Mouse (Mus musculus): Measurements from ENCODE around the gene Olfr26.
"Not testable (repeated sequence)": the region's sequence is repeated elsewhere in the genome, so short reads cannot be mapped to it uniquely, and the experiment has no call there.

Gene Olfr26

DNA sequence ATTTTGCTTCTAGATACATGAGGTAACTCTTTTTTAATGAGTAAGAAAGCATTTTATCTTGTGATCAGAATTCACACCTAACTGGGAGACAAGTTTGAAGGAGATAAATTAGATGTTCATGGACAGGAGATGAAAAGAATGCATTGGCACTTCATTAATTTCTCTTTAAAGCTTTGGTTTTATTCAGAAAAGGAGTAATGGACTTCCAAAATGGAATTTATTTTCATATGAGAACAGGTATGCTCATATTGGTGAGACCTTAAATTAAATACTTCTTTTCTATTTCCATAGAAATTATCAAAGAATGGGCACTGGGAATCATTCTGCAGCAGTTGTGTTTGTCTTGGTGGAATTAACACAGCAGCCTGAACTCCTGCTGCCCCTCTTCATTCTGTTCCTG is at the start of gene Olfr26:
Gene Olfr26, plus strand, starts transcription at position 301 of the 400 bp plus-strand sequence.
- no peak for TF ChIP-seq CTCF (conservative IDR thresholded peaks at IDR 0.05; ENCODE audit: low read length)
- no peak for TF ChIP-seq NANOG (IDR thresholded peaks at IDR 0.05; ENCODE audit: borderline replicate concordance, low read length)
- no peak for TF ChIP-seq POU5F1 (IDR thresholded peaks at IDR 0.05; ENCODE audit: borderline replicate concordance, low read length)
- H3K4me3 ChIP-seq (replicated peaks; ENCODE audit: low read length) = no peak within 1 kb of the TSS
- H3K36me3 ChIP-seq (ENCODE audit: insufficient read depth, low read length) = no peaks in the 10 kb centered on the region
- no peaks in the 10 kb centered on the region for H3K27me3 ChIP-seq (ENCODE audit: insufficient read depth, low read length)
- H3K4me1 ChIP-seq (replicated peaks; ENCODE audit: low read depth, low read length) = no peaks in the 10 kb centered on the region
- H3K9me3 ChIP-seq (ENCODE audit: low read length) = no peaks in the 10 kb centered on the region

DNA sequence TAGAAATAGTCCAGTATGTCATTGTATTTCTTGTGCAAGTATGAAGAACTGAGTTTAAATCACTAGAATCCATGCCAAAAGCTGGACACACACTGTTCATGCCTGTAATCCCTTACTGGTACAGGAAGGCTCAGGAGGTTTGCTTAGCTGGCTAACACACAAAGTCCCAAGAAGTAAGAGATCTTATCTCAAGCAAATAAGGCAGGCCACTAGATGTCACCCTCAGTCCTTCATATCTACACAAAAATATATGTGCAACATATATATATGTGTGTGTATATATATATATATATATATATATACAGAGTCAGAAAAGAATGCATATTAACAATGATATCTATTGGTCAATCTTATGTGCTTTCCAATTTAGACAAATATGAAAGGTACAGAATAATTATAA is 49.2 kb upstream of the Olfr26 start:
- Histone ChIP-seq H3K27me3 (ENCODE audit: insufficient read depth, low read length) (no peaks in the 10 kb centered on the region), H3K4me3 (replicated peaks; ENCODE audit: low read length) (no peak overlapping the region), H3K9me3 (ENCODE audit: low read length) (peaks cover 46% of the 10 kb centered on the region), H3K4me1 (replicated peaks; ENCODE audit: low read depth, low read length) (no peaks in the 10 kb centered on the region), H3K36me3 (ENCODE audit: insufficient read depth, low read length) (no peaks in the 10 kb centered on the region)
- TF ChIP-seq POU5F1 (IDR thresholded peaks at IDR 0.05; ENCODE audit: borderline replicate concordance, low read length) (no peak), CTCF (conservative IDR thresholded peaks at IDR 0.05; ENCODE audit: low read length) (no peak), NANOG (IDR thresholded peaks at IDR 0.05; ENCODE audit: borderline replicate concordance, low read length) (no peak)

DNA sequence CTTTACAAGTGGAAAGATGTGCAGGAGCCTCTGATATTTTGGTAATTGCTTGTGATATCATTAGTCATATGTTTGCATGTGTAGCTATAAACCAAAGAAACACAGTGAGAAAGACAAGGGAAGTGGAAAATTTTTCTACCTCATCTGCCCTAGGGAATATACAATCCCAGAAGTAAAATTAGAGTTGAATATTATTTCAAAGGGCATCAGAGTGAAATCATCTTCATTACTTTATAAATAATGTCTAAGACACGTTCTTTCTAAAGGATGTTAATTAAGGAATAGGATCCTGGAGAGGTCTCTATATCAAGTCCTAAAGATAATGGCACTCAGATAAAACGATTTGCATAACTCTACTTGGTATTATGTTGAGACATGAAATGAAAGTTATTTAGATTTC is 40.5 kb upstream of the Olfr26 start, which contains the start of gene Olfr922:
Gene Olfr922, plus strand, starts transcription at position 301 of the 400 bp plus-strand sequence.
- Histone ChIP-seq H3K36me3 (ENCODE audit: insufficient read depth, low read length) (no peaks in the 10 kb centered on the region), H3K4me3 (replicated peaks; ENCODE audit: low read length) (no peak within 1 kb of the TSS), H3K4me1 (replicated peaks; ENCODE audit: low read depth, low read length) (no peaks in the 10 kb centered on the region), H3K27me3 (ENCODE audit: insufficient read depth, low read length) (no peaks in the 10 kb centered on the region), H3K9me3 (ENCODE audit: low read length) (peaks cover 23% of the 10 kb centered on the region)
- TF ChIP-seq POU5F1 (IDR thresholded peaks at IDR 0.05; ENCODE audit: borderline replicate concordance, low read length) (no peak), CTCF (conservative IDR thresholded peaks at IDR 0.05; ENCODE audit: low read length) (no peak), NANOG (IDR thresholded peaks at IDR 0.05; ENCODE audit: borderline replicate concordance, low read length) (no peak)

DNA sequence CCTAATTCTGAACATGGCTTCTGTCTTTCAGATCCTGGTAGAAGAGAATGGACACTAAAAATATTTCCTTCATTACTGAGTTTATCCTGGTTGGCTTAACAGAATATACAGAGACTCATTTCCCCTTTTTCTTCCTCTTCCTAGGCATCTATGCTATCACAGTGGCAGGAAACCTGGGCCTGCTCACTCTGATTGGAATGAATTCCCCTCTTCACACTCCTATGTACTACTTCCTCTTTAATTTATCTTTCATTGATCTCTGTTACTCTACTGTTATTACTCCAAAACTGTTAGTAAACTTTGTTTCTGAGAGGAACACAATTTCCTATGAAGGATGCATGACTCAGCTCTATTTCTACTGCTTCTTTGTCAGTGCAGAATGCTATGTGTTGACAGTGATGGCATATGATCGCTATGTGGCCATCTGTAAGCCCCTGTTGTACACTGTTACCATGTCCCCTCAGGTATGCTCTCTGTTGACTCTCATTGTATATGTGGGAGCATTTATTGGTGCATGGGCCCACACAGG is 39.3 kb upstream of the Olfr26 start:
- TF ChIP-seq NANOG (IDR thresholded peaks at IDR 0.05; ENCODE audit: borderline replicate concordance, low read length) (no peak), POU5F1 (IDR thresholded peaks at IDR 0.05; ENCODE audit: borderline replicate concordance, low read length) (no peak), CTCF (conservative IDR thresholded peaks at IDR 0.05; ENCODE audit: low read length) (no peak)
- Histone ChIP-seq H3K36me3 (ENCODE audit: insufficient read depth, low read length) (no peaks in the 10 kb centered on the region), H3K9me3 (ENCODE audit: low read length) (peaks cover 13% of the 10 kb centered on the region; the same call in 1 of the 2 replicates), H3K27me3 (ENCODE audit: insufficient read depth, low read length) (no peaks in the 10 kb centered on the region), H3K4me1 (replicated peaks; ENCODE audit: low read depth, low read length) (no peaks in the 10 kb centered on the region), H3K4me3 (replicated peaks; ENCODE audit: low read length) (no peak overlapping the region)

DNA sequence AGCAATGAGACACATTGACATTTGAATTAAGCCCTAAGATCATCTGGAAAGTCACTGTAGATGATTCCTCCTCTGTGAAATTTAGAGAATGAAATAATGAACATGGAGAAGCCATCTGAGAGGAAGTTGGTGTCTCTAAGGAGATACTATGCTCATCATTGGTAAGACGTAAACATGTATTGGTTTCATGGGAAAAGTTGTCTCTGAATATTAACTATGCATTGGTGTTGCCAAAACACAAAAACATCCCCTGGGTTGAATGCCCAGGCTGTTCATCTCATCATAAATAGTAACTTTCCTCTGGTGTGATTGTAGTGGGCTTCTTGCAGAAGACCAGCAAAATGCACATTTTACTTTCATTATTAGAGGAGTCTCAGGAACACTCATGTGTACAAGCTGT is 28.6 kb upstream of the Olfr26 start, which contains the start of gene Olfr923:
Gene Olfr923, plus strand, starts transcription at position 301 of the 400 bp plus-strand sequence.
- H3K27me3 ChIP-seq (ENCODE audit: insufficient read depth, low read length) = no peaks in the 10 kb centered on the region
- no peaks in the 10 kb centered on the region for H3K4me1 ChIP-seq (replicated peaks; ENCODE audit: low read depth, low read length)
- no peak within 1 kb of the TSS for H3K4me3 ChIP-seq (replicated peaks; ENCODE audit: low read length)
- no peak for TF ChIP-seq NANOG (IDR thresholded peaks at IDR 0.05; ENCODE audit: borderline replicate concordance, low read length)
- TF ChIP-seq CTCF (conservative IDR thresholded peaks at IDR 0.05; ENCODE audit: low read length) = no peak
- no peak for TF ChIP-seq POU5F1 (IDR thresholded peaks at IDR 0.05; ENCODE audit: borderline replicate concordance, low read length)
- H3K9me3 ChIP-seq (ENCODE audit: low read length) = peaks cover 5% of the 10 kb centered on the region; the same call in 1 of the 2 replicates
- peaks cover 4% of the 10 kb centered on the region for H3K36me3 ChIP-seq (ENCODE audit: insufficient read depth, low read length)

DNA sequence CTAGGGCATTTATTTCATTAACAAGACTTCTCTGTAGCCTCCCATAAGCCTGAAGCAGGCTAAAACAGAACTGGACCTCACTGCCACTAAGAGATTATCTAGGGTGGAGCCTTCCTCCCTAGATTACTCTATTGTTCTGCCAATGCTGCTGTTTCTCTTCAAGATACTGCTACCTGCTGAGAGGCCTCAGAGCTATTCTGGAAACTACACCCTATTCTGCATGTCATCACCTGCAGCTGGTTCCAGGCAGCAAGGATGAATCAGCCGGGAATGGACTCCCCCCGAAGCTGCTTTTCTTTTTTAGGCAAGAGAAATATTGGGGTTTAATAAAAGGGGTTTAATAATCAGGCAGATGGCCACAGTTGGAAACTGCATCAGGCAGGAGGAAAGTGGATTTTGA is 21.8 kb upstream of the Olfr26 start:
- Histone ChIP-seq H3K27me3 (ENCODE audit: insufficient read depth, low read length) (no peaks in the 10 kb centered on the region), H3K4me1 (replicated peaks; ENCODE audit: low read depth, low read length) (peaks cover 7% of the 10 kb centered on the region), H3K36me3 (ENCODE audit: insufficient read depth, low read length) (peaks cover 9% of the 10 kb centered on the region), H3K9me3 (ENCODE audit: low read length) (peaks cover 9% of the 10 kb centered on the region; the same call in 1 of the 2 replicates), H3K4me3 (replicated peaks; ENCODE audit: low read length) (no peak overlapping the region)
- TF ChIP-seq POU5F1 (IDR thresholded peaks at IDR 0.05; ENCODE audit: borderline replicate concordance, low read length) (no peak), NANOG (IDR thresholded peaks at IDR 0.05; ENCODE audit: borderline replicate concordance, low read length) (peak; percentile 75)

DNA sequence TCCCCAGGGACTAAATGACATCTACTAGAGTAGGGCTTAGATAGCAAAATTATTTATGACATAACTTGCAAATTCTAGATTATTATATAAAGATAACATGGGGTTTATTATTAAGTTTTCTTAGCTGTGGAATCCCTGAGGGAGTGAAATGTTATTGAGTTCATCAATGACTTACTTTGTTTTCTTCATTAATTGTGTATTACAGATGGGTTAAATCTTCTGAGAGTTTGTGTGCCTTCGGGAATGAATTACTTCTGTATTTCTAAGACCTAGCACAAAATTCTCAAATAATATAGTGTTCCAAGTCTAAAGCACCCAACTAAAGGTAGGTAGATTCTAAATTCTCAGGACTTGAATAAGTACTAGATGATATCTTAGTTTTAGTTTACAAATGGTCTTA is 10.7 kb upstream of the Olfr26 start, which contains the start of gene Olfr924:
Gene Olfr924, plus strand, starts transcription at position 301 of the 400 bp plus-strand sequence.
- no peaks in the 10 kb centered on the region for H3K36me3 ChIP-seq (ENCODE audit: insufficient read depth, low read length)
- TF ChIP-seq CTCF (conservative IDR thresholded peaks at IDR 0.05; ENCODE audit: low read length) (no peak), NANOG (IDR thresholded peaks at IDR 0.05; ENCODE audit: borderline replicate concordance, low read length) (no peak), POU5F1 (IDR thresholded peaks at IDR 0.05; ENCODE audit: borderline replicate concordance, low read length) (no peak)
- no peak within 1 kb of the TSS for H3K4me3 ChIP-seq (replicated peaks; ENCODE audit: low read length)
- no peaks in the 10 kb centered on the region for H3K27me3 ChIP-seq (ENCODE audit: insufficient read depth, low read length)
- peaks cover 17% of the 10 kb centered on the region for H3K4me1 ChIP-seq (replicated peaks; ENCODE audit: low read depth, low read length)
- peaks cover 4% of the 10 kb centered on the region for H3K9me3 ChIP-seq (ENCODE audit: low read length)

DNA sequence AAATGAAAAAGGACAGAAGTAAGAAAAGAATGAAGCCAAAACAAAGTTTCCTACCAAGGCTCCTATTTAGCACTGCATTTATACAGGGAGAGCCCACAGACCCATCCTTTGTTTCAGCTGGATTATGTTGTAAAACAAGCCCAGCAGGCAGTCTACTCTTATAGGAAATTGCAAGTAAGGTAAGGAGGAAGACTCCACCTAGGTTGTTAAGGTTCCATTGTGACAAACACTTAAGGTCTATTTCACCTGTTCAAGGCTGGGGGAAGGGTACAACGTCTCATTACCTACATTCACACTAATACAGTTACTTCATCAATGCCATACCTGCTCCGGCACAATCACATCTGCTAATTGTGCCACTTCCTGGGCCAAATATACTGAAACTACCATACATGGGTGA is 20.0 kb downstream of the Olfr26 start:
- not testable (repeated sequence) for H3K9me3 ChIP-seq (ENCODE audit: low read length)
- TF ChIP-seq NANOG (IDR thresholded peaks at IDR 0.05; ENCODE audit: borderline replicate concordance, low read length) = peak; percentile 75; the same call in 1 of the 2 replicates
- H3K4me3 ChIP-seq (replicated peaks; ENCODE audit: low read length) = peak overlapping the region; percentile 39; the same call in 1 of the 2 replicates

DNA sequence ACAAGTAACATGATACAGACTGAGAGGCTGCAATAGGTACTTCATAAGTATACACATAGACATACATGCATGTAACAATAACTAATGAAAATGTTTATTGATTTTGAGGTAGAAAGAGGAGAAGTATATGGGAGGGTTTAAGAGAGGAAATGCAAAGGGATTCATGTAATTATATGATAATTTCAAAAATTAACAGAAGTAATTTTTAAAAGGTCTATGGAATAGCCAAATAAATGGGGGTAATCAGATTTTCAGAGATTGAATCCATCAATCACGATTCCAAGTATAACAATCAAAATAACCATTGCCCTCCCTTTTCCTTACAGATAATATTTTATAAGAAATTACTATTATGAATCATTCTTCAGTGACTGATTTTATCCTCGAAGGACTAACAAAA is 22.0 kb downstream of the Olfr26 start, which contains the start of gene Olfr926:
Gene Olfr926, plus strand, starts transcription at position 301 of the 400 bp plus-strand sequence.
- TF ChIP-seq CTCF (conservative IDR thresholded peaks at IDR 0.05; ENCODE audit: low read length) (no peak), POU5F1 (IDR thresholded peaks at IDR 0.05; ENCODE audit: borderline replicate concordance, low read length) (no peak), NANOG (IDR thresholded peaks at IDR 0.05; ENCODE audit: borderline replicate concordance, low read length) (no peak)
- Histone ChIP-seq H3K4me3 (replicated peaks; ENCODE audit: low read length) (no peak within 1 kb of the TSS), H3K9me3 (ENCODE audit: low read length) (peaks cover 27% of the 10 kb centered on the region), H3K36me3 (ENCODE audit: insufficient read depth, low read length) (peaks cover 11% of the 10 kb centered on the region), H3K4me1 (replicated peaks; ENCODE audit: low read depth, low read length) (peaks cover 37% of the 10 kb centered on the region), H3K27me3 (ENCODE audit: insufficient read depth, low read length) (no peaks in the 10 kb centered on the region)

More for the DNA sequence above, 20.0 kb downstream of the Olfr26 start:
- H3K4me1 ChIP-seq (replicated peaks; ENCODE audit: low read depth, low read length) = peaks cover 37% of the 10 kb centered on the region
- H3K36me3 ChIP-seq (ENCODE audit: insufficient read depth, low read length); H3K27me3 ChIP-seq (ENCODE audit: insufficient read depth, low read length): not testable (repeated sequence)

Data from E14TG2a.4 (cell line).